Mouse (Mus musculus) neutrophil, adult 83 days (primary cell): ENCODE data around the gene Gid4. TPM values are rescaled to one million over a fixed set of nuclear protein-coding genes. Genes with fewer than 3 reads are reported as not detected.

Experiments
- total RNA-seq, 2 experiments: library from RNA; stranded (reverse); gene quantifications; one replicate each; pipeline ENCODE4 v1.2.4; 2023

Gene Gid4
- total RNA-seq: 1 to 10 TPM; 8.5 TPM

GRCm38 (mm10) chr11:60416963-60417716 is at the start of gene Gid4:
Gid4 (plus strand) TSS chr11:60417145.

GRCm38 (mm10) chr11:60417717-60418472 is 950 bp downstream of the Gid4 start, which contains the start of gene Atpaf2:
Atpaf2 (minus strand) TSS chr11:60418457.

GRCm38 (mm10) chr11:60454080-60454744 is 37.3 kb downstream of the Gid4 start, which contains the start of gene Drg2:
Drg2 (plus strand) TSS chr11:60454591.

GRCm38 (mm10) chr11:60469039-60469438 is 52.1 kb downstream of the Gid4 start, which contains the start of gene Myo15:
Myo15 (plus strand) TSS chr11:60469339.

Other genes starting within 250 kb of the Gid4 start
- gene Srebf1, start 194.6 kb upstream of the Gid4 start, total RNA-seq: 10 to 100 TPM; 50.9 to 53.7 TPM
- 10 to 100 TPM in 1 of 2 experiments, 1 to 10 TPM in 1; 9.9 to 15.0 TPM for gene Tom1l2, start 64.2 kb upstream of the Gid4 start, total RNA-seq
- gene Drc3, start 63.8 kb upstream of the Gid4 start, total RNA-seq: under 1 TPM; 0.37 to 0.44 TPM
- gene Atpaf2, start 1.3 kb downstream of the Gid4 start, total RNA-seq: 10 to 100 TPM; 14.3 to 19.3 TPM
- 10 to 100 TPM; 18.9 to 21.8 TPM for gene Drg2, start 37.4 kb downstream of the Gid4 start, total RNA-seq
- under 1 TPM; 0.46 TPM for gene Myo15, start 52.2 kb downstream of the Gid4 start, total RNA-seq
- gene Alkbh5, start 119.2 kb downstream of the Gid4 start, total RNA-seq: 10 to 100 TPM; 35.1 to 37.0 TPM